Mouse (Mus musculus) embryonic facial prominence, embryonic 14.5 days (tissue): ENCODE results near the gene Rnf167. TPM values are rescaled to one million over a fixed set of nuclear protein-coding genes. Genes with fewer than 3 reads are reported as not detected.

Experiments
- ATAC-seq: fragments of 200-750 bp; cut with Nextera tagmentation; 2 replicates; pipeline ENCODE4 v1.8.0; 2017; ENCODE audit warnings: low read depth, moderate number of reproducible peaks, moderate TSS enrichment
- DNase-seq: peaks from one replicate; pipeline ENCODE4 v3.0.0-alpha.2; 2015; ENCODE audit warnings: low spot score
- H3K27ac ChIP-seq: fragments of 300-500 bp; sonication (generic); replicated peaks from 2 replicates; pipeline ENCODE4 v1.5.1; 2014; ENCODE audit warnings: low read depth, mild to moderate bottlenecking, low read length, moderate library complexity
- H3K27me3 ChIP-seq: fragments of 300-500 bp; sonication (generic); replicated peaks from 2 replicates; pipeline ENCODE4 v1.6.1; 2014; ENCODE audit warnings: low read length; ENCODE audit not compliant: control insufficient read depth, insufficient read depth
- H3K36me3 ChIP-seq: fragments of 300-500 bp; sonication (generic); 2 replicates; pipeline ENCODE4 v1.6.1; 2014; ENCODE audit warnings: low read length, mixed read lengths; ENCODE audit not compliant: control insufficient read depth, insufficient read depth
- H3K4me1 ChIP-seq: fragments of 300-500 bp; sonication (generic); 2 replicates; pipeline ENCODE4 v1.6.1; 2014; ENCODE audit warnings: antibody characterized with exemption, low read length; ENCODE audit not compliant: control insufficient read depth, insufficient read depth
- H3K4me2 ChIP-seq: fragments of 300-500 bp; sonication (generic); 2 replicates; pipeline ENCODE4 v1.6.1; 2014; ENCODE audit warnings: low read depth, mild to moderate bottlenecking, low read length, moderate library complexity, mixed read lengths
- H3K4me3 ChIP-seq: fragments of 300-500 bp; sonication (generic); 2 replicates; pipeline ENCODE4 v1.5.1; 2014; ENCODE audit warnings: low read depth, mild to moderate bottlenecking, low read length
- H3K9ac ChIP-seq: fragments of 300-500 bp; sonication (generic); 2 replicates; pipeline ENCODE4 v1.6.1; 2014; ENCODE audit warnings: low read depth, mild to moderate bottlenecking, low read length, moderate library complexity, mixed read lengths
- H3K9me3 ChIP-seq: fragments of 300-500 bp; sonication (generic); 2 replicates; pipeline ENCODE4 v1.6.1; 2016; ENCODE audit warnings: low read length; ENCODE audit not compliant: control insufficient read depth
- WGBS: fragments of 180-500 bp; shearing (Covaris S2); extraction: QIAGEN DNeasy Blood & Tissue Kit; methylation state at CpG from one replicate; pipeline ENCODE4 v1.1.7; 2014; 5-methylcytosine and 5-hydroxymethylcytosine counted together
- polyA plus RNA-seq: library from polyadenylated mRNA; unstranded; fragments of >200 nt; fragmentation: Nextera tagmentation; extraction: Ambion mirVana; gene quantifications from 2 replicates; pipeline ENCODE4 v1.2.1, GENCODE M21; 2014

Gene Rnf167
- 100 and 105 TPM in 2 replicates for polyA plus RNA-seq

- peak; percentile 87 for ATAC-seq
- Histone ChIP-seq H3K9me3 (no peaks in the 10 kb centered on the region), H3K4me3 (peak within 1 kb of the TSS; percentile 64), H3K9ac (peak within 1 kb of the TSS; percentile 87), H3K36me3 (peaks cover 64% of the 10 kb centered on the region), H3K27me3 (no peaks in the 10 kb centered on the region), H3K4me2 (peak within 1 kb of the TSS; percentile 84), H3K4me1 (peaks cover 13% of the 10 kb centered on the region), H3K27ac (peak within 1 kb of the TSS; percentile 88)
- DNase-seq, result peak; percentile 100
- WGBS, result under 1% methylated on average over 62 of the region's 63 CpGs
These were observed at the start of gene Rnf167, which contains the start of gene Slc25a11 for GRCm38 (mm10) chr11:70646691-70647650. Rnf167 (plus strand) TSS chr11:70647235. Slc25a11 (minus strand) TSS chr11:70647479.

GRCm38 (mm10) chr11:70597301-70597700 is 49.7 kb upstream of the Rnf167 start:
- no peaks in the 10 kb centered on the region for H3K9me3 ChIP-seq
- H3K36me3 ChIP-seq, result peaks cover 49% of the 10 kb centered on the region; the same call in 1 of the 2 replicates
- DNase-seq (no peak), ATAC-seq (no peak)
- H3K27me3 ChIP-seq, result no peaks in the 10 kb centered on the region
- 84% methylated on average over 6 of the region's 6 CpGs for WGBS
- H3K4me2 ChIP-seq, result no peak overlapping the region
- no peak overlapping the region for H3K9ac ChIP-seq
- H3K27ac ChIP-seq, result no peak overlapping the region
- no peak overlapping the region for H3K4me3 ChIP-seq
- H3K4me1 ChIP-seq, result no peaks in the 10 kb centered on the region

GRCm38 (mm10) chr11:70598451-70598953 is 48.5 kb upstream of the Rnf167 start:
- no peaks in the 10 kb centered on the region for H3K4me1 ChIP-seq
- H3K9me3 ChIP-seq, result no peaks in the 10 kb centered on the region
- no peak overlapping the region for H3K4me3 ChIP-seq
- WGBS, result 76% methylated on average over 9 of the region's 9 CpGs
- H3K9ac ChIP-seq, result no peak overlapping the region
- ATAC-seq (no peak), DNase-seq (no peak)
- H3K4me2 ChIP-seq, result no peak overlapping the region
- no peaks in the 10 kb centered on the region for H3K27me3 ChIP-seq
- H3K36me3 ChIP-seq, result peaks cover 55% of the 10 kb centered on the region
- no peak overlapping the region for H3K27ac ChIP-seq

- Histone ChIP-seq H3K27ac (no peak overlapping the region), H3K9me3 (no peaks in the 10 kb centered on the region), H3K4me3 (no peak overlapping the region), H3K4me1 (no peaks in the 10 kb centered on the region), H3K27me3 (no peaks in the 10 kb centered on the region), H3K36me3 (peaks cover 84% of the 10 kb centered on the region), H3K4me2 (no peak overlapping the region), H3K9ac (no peak overlapping the region)
- peak; percentile 72 for DNase-seq
- ATAC-seq, result peak; percentile 27; the same call in 1 of the 2 replicates
- 58% methylated on average over 14 of the region's 14 CpGs for WGBS
These were observed 41.9 kb upstream of the Rnf167 start for GRCm38 (mm10) chr11:70605024-70605566.

- 64% methylated on average over 12 of the region's 12 CpGs for WGBS
- no peak overlapping the region for H3K4me2 ChIP-seq
These were observed 40.3 kb upstream of the Rnf167 start for GRCm38 (mm10) chr11:70606717-70607116.

GRCm38 (mm10) chr11:70607611-70608010 is 39.4 kb upstream of the Rnf167 start:
- DNase-seq (no peak), ATAC-seq (no peak)
- no peak overlapping the region for H3K9ac ChIP-seq
- H3K4me2 ChIP-seq, result no peak overlapping the region
- no peak overlapping the region for H3K4me3 ChIP-seq
- WGBS, result 89% methylated on average over 9 of the region's 9 CpGs
- peaks cover 93% of the 10 kb centered on the region for H3K36me3 ChIP-seq
- no peaks in the 10 kb centered on the region for H3K9me3 ChIP-seq
- no peak overlapping the region for H3K27ac ChIP-seq
- H3K4me1 ChIP-seq, result no peaks in the 10 kb centered on the region
- H3K27me3 ChIP-seq, result no peaks in the 10 kb centered on the region

More at GRCm38 (mm10) chr11:70606717-70607116, 40.3 kb upstream of the Rnf167 start:
- Histone ChIP-seq H3K4me3 (no peak overlapping the region), H3K9me3 (no peaks in the 10 kb centered on the region), H3K9ac (no peak overlapping the region), H3K36me3 (peaks cover 91% of the 10 kb centered on the region), H3K4me1 (no peaks in the 10 kb centered on the region), H3K27me3 (no peaks in the 10 kb centered on the region), H3K27ac (0 out of 2 replicates have a peak overlapping the region, but pooled peaks have one; percentile 44)
- DNase-seq (no peak), ATAC-seq (no peak; the same call in 1 of the 2 replicates)

GRCm38 (mm10) chr11:70608381-70609066 is 38.5 kb upstream of the Rnf167 start:
- DNase-seq (no peak), ATAC-seq (no peak)
- H3K4me1 ChIP-seq, result no peaks in the 10 kb centered on the region
- peaks cover 96% of the 10 kb centered on the region for H3K36me3 ChIP-seq
- 90% methylated on average over 26 of the region's 26 CpGs for WGBS
- H3K27me3 ChIP-seq, result no peaks in the 10 kb centered on the region
- no peaks in the 10 kb centered on the region for H3K9me3 ChIP-seq
- no peak overlapping the region for H3K27ac ChIP-seq
- no peak overlapping the region for H3K9ac ChIP-seq
- H3K4me3 ChIP-seq, result no peak overlapping the region
- H3K4me2 ChIP-seq, result no peak overlapping the region

GRCm38 (mm10) chr11:70610752-70611151 is 36.3 kb upstream of the Rnf167 start:
- peaks cover 78% of the 10 kb centered on the region for H3K36me3 ChIP-seq
- ATAC-seq, result no peak
- H3K4me2 ChIP-seq, result no peak overlapping the region
- H3K4me1 ChIP-seq, result peaks cover 12% of the 10 kb centered on the region
- H3K27ac ChIP-seq, result no peak overlapping the region
- H3K4me3 ChIP-seq, result no peak overlapping the region
- no peaks in the 10 kb centered on the region for H3K9me3 ChIP-seq
- WGBS, result 87% methylated on average over 4 of the region's 4 CpGs
- no peaks in the 10 kb centered on the region for H3K27me3 ChIP-seq
- no peak for DNase-seq
- H3K9ac ChIP-seq, result no peak overlapping the region
